Mouse (Mus musculus) heart, adult 2 months (tissue): ENCODE measurements around the gene Ralgps2.

Experiments used
- CTCF ChIP-seq: fragments of 200-600 bp; IDR thresholded peaks from 2 replicates; pipeline ENCODE4 v1.8.1; 2022; ENCODE audit warnings: antibody characterized with exemption, mild to moderate bottlenecking, moderate library complexity
- EP300 ChIP-seq: fragments of 200-500 bp; IDR thresholded peaks from 2 replicates; pipeline ENCODE4 v1.6.1; 2011; ENCODE audit warnings: low read depth, low read length, control low read depth; ENCODE audit not compliant: insufficient read depth
- POLR2A ChIP-seq: fragments of 200-500 bp; IDR thresholded peaks from 2 replicates; pipeline ENCODE4 v1.6.1; 2011; ENCODE audit warnings: mild to moderate bottlenecking, low read depth, low read length, control low read depth; ENCODE audit not compliant: insufficient read depth

DNA sequence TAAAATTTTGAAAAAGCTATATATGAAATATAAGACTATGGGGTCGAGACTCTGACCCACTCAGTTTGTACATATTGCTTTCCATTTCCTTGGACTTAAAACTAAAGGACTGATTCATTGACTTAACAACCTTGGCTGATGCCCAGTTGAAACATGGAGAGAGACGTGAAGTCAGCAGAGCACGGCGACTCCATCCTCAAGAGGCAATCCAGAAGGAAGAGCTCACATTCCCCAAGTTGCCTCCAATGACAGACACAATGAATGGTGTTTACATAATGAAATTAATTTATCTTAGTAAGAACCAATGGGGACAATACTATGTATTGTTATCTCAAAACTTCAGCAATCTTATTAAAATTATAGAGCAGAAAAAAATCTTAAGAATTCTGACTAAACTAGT is 84.9 kb downstream of the Ralgps2 start:
- TF ChIP-seq EP300 (no peak), CTCF (no peak), POLR2A (no peak)
